Mouse (Mus musculus) layer of hippocampus, postnatal 10 days (tissue): ENCODE results near the gene Aqp3. TPM values are rescaled to one million over a fixed set of nuclear protein-coding genes. Genes with fewer than 3 reads are reported as not detected.

ENCODE experiments used
- DNase-seq, 2 experiments: peaks; one replicate each; pipeline ENCODE4 v3.0.0; 2021; ENCODE audit warnings: low spot score in 2 of 2
- long read RNA-seq: library from polyadenylated mRNA; stranded (forward); transcript quantifications from one replicate; pipeline ENCODE4 v2.0.0, GENCODE M21; 2023
- total RNA-seq, 2 experiments: library from RNA; stranded (reverse); gene quantifications; 2 replicates each; pipeline ENCODE4 v1.2.3; 2021

Gene Aqp3
- under 1 TPM in 1 of 2 experiments, not detected in 1; 0.67 TPM for total RNA-seq
- long read RNA-seq, result 0 reads

DNA sequence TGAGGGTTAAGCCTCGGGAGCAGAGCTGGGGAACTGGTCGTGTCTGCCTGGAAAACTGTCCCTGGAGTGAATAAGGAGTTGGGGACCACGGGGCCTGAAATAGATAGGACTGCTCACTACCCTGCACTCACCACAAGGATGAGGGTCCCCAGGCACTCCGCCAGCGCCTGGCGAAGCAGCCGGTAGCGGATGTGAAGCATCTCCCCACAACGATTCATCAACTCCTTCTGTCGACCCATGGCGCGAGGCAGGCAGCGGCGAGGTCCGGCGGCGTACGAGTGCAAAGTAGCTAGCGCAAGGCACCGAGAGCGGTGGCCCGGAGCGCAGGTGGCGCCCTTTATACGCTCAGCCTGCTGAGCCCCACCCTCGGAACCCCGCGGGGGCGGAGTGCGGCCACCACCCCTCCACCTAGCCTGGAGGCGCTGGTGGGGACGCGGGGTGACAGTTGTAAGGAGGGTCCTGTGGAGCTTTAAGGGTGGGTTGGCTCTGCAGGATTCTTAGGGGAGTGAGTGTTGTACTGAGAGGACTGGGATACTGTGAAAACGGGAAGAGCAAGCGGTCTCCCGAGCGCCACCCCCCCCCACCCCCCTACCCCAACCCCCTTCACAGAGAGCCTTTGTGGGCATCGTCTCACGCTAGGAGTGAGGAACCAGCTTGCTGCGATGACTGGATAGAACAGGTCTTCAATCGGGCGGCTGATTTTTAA, at the start of gene Aqp3:
Gene Aqp3 (minus strand): TSS at position 313 of the 706 bp plus-strand sequence.
- DNase-seq, result peak; percentile 21 to 30

DNA sequence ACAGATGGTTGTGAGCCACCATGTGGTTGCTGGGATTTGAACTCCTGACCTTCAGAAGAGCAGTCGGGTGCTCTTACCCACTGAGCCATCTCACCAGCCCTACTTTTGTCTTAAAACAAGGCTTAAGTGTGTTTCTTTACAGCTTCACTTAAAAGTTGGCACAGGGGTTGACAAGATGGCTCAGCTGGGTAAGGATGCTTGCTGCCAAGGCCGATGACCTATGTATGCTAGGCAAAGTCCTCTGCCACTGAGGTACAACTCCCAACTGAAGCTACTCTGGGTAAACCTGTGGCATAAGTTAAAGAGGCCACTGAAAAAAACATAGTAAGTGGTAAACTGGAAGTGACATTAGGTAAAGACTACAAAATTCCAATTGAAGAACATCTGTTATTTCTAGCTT, 44.6 kb upstream of the Aqp3 start:
- no peak for DNase-seq

- DNase-seq, result no peak
Measured at GRCm38 (mm10) chr4:41140174-41140875, 42.3 kb upstream of the Aqp3 start.

GRCm38 (mm10) chr4:41136811-41137210, 38.8 kb upstream of the Aqp3 start:
- DNase-seq, result no peak

DNA sequence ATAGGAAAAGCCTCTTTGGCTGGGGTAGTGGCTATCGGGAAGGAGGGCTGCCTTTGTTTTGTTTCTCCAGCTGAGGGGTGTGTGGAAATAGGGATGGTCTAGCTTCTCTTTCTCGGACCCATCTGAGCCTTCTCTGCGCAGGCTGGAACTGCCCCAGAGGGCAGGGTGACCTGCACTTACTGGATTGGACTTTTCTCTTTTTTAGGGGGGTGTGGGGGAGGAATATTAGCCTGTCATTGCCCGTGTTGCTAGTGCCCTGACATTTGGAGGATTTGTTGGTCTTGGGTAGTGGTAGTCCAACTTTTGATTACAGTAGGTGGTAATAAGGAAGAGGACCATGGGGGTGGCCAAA, 38.4 kb upstream of the Aqp3 start:
- no peak for DNase-seq

GRCm38 (mm10) chr4:41135711-41136453, 37.9 kb upstream of the Aqp3 start, which contains the start of gene Ube2r2:
Gene Ube2r2, plus strand, starts transcription at chr4:41135743.
- DNase-seq, result peak; percentile 54 to 62

DNA sequence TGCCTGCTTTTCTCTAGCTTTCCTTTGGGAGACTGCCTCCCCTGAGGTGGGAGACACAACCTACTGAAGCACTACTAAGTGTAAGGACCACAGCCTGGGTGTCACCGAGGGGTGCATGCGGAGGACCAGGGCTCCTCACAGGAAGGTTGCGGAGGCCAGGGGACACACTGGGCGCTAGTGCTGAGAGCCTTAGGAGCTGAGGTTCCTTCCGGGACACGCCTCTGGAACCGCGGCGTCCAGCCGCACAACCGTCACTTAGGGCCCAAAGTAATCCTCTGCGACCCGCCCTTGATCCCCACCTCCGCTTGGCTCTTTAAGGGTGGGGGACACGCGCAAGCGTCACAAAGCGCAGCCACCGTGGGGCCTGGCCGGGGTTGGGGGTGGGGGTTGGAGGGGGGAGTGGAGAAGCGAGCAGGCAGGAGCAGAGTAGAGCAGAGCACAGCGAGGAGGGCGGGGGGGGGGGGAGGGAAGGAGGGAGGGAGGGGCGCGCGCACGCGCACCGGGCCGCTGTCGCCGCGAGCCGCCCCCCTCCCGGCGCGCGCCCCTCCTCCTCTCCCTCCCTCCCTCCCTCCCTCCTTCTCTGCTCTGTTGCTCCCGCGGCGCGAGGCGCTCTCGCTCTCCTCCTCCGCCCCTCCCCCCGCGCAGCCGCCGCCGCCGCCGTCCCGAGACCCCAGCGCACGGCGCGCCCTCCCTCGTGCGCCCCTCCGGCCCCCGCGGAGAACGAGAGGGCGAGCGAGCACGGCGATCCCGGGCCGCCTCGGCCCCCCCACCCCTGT, 37.1 kb upstream of the Aqp3 start:
- peak; percentile 71 to 84 for DNase-seq

- no peak for DNase-seq
Measured at GRCm38 (mm10) chr4:41133529-41134291, 35.7 kb upstream of the Aqp3 start.

GRCm38 (mm10) chr4:41132471-41132870, 34.5 kb upstream of the Aqp3 start:
- DNase-seq, result no peak

- DNase-seq, result no peak
Measured at GRCm38 (mm10) chr4:41129836-41130235, 31.9 kb upstream of the Aqp3 start.

DNA sequence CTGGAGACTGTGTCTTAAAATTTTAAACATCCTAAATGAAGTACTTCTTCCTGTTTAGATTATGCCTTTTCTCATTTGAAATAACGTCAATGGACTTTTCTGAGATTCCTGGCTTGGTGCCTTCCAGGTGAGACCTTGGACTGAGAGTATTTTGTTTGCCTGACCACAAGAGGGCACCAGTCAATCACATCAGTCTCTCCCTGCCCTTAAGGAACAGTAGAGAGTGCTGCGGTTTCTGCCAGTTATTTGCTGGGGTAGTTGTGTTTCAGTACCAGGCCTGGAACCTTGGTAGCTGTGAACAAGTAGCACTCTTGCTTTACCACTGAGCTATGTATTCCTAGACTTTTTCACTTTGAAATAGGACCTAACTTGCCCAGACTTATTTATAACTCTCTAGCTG, 31.4 kb upstream of the Aqp3 start:
- DNase-seq, result peak; percentile 36 to 62

DNA sequence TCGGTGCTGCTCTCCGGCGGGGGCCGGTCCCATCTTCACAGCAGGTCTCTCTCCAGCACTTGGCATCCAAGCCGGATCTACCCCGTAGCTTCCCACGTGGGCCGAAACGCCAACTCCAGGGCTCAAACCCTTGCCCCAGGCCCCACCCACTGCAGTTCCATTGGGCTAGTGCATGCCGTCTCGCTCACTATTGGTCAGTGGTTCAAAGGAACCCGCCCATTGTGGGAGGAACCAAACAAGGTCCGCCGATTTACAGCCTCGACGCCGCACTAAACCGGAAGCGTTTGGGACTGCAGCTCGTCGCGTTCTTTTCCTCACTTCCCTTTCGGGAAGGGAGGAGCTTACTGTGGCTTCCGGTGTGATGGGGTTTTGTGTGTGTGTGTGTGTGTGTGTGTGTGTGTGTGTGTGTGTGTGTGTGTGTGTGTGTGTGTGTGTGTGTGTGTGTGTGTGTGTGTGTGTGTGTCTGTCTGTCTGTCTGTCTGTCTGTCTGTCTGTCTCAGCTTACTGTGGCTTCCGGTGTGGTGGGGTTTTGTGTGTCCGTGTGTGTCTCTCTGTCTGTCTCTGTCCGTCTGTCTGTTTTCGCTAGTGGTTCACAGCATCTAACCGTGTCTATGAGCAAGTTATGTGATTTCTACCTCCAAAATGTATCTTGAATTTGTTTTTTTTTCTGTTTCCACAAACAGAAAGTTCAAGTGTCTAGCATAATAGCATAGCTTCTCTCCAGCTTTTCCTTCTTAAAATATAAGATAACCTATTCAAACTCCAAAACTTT, 26.4 kb upstream of the Aqp3 start, which contains the start of gene Nol6:
Gene Nol6 (minus strand): TSS at position 276 of the 772 bp plus-strand sequence.
- peak; percentile 97 to 98 for DNase-seq

DNA sequence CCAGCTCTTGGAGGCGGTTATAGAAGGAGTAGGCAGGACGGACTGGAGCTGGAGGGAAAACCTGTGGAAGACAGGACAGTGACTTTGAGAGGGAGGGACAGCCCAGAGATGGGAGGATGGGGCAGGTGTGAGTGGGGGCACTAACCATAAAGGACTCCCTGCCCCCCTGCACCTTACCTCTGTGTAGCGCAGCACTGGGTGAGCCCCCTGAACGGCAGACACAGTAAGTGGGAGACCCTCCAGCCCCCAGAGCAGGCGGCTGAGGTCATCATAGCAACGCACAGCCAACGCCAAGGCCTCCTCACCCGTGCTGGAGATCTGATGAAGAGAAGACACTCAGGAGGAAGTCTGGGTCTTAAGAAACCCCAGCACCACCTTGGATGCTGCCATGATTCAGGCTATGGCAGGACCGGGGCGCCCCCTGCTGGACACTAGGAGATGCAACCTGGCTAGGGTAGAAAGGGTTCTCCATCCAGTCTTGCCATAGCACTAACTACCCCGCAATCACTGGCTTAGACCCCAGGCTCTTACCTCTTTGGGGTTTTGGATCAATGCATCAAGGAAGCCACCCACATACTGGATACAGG, 20.8 kb upstream of the Aqp3 start:
- peak; percentile 62 to 71 for DNase-seq

DNA sequence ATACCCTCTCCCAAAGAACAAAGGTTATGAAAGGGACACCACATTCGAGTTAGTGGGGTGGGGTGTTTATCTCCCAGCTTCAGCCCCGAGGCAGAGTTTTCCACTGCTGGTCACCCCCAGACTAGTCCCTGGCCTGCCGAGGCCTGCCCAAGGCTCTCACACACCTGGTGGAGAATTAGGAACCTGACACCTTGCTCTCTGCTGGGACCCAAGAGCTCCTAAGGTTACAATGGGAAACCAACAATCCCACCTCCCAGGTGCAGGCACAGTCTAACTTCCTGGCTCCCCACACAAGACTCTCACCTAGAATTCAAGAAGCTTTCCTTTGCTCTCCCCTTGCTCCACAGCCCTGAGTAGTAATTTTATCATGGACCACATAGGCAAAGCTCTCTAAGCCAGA, 18.8 kb upstream of the Aqp3 start:
- no peak for DNase-seq

DNA sequence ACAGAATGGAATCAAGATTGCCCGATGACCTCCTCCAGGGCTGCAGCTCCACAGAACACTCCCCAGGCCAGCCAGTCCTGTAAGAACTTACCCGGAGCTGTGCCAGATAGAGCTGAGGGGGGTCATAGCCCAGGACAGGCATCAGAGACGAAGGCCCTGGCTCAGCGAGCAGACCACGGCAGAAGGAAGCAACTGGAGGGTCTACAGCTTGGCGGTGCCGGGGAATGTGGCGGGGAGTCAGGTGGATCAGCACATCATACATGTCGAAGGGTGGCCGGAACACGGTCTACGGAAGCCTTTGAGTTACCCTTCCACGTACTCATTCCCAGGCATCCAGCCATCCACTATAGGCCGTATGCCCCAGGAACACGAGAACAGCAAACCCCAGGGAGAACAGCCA, 17.8 kb upstream of the Aqp3 start:
- no peak for DNase-seq

GRCm38 (mm10) chr4:41115074-41115473, 17.1 kb upstream of the Aqp3 start:
- no peak for DNase-seq

- DNase-seq, result no peak
Measured at GRCm38 (mm10) chr4:41114358-41115070, 16.5 kb upstream of the Aqp3 start.

DNA sequence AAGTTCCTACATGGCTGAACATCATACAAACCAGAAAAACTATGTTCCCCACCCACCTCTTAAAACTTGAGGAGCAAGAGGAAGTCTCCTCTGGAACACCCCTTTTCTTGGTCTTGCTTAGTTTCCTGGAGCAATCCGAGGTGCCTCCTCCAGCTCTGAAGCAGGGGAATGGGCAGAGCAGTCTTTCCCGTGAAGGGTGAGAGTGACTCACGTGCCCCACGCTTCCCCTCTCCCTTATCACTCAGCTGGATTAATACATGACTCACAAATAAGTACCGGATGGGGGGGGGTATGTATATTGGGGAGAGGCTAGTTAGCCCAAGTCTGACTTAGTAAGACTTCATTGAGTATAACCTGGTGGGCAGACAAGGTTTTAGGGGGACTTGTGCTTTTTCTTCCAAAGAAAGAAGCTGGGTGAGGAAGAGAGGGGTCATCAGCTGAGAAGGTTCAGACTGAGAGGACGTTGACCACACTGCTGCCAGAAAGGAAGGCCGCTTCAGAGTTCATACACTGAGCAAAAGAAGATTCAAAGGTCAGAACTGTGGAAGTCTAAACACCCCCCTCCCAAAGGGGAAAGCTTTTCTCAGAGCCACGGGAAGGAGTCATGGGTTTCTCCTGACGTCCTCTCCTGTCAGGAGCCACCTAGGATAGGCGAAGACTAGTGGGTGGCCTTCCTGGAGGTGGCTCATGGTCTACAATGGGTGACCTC, 10.9 kb upstream of the Aqp3 start:
- DNase-seq, result no peak
